ENCODE assay signal across 18 mouse cellular contexts in genomic region chr17:84926233-84926632, GRCm38 (mm10). TPM values are rescaled to one million over a fixed set of nuclear protein-coding genes. Genes with fewer than 3 reads are reported as not detected.
A peak's percentile ranks its signal among the peaks of the same experiment; 100 is the strongest.
DNase-seq lines count a peak whose midpoint lies in the region; ATAC-seq and TF ChIP-seq lines count a peak whose summit lies in the region.
"Had no signal": no experiment of that assay in that cellular context is flagged by ENCODE, and none has a peak within 500 bp of the region (broad histone marks: within the 10 kb centered on the region; RNA-seq: fewer than 3 reads in every experiment).

No protein-coding gene starts in this region.

- H3K27ac ChIP-seq in MEL (ENCODE audit: control insufficient read depth, low read depth, low read length) = no peak overlapping the region
- H3K27ac ChIP-seq in liver, embryonic 16.5 days (ENCODE audit: low read length) = peak overlapping the region; percentile 91
- H3K27ac ChIP-seq: heart, embryonic 15.5 days; left cerebral cortex, adult 2 months; limb, embryonic 15.5 days; macrophage; neural tube, embryonic 13.5 days had no signal

- intact Hi-C loops in heart, postnatal 10 days (cut with DNase I) = no loop called here
- intact Hi-C loops in heart, postnatal 25 days (cut with DNase I) = no loop called here

- DNase-seq in heart, postnatal 10 days = peak; percentile 6 to 13
- DNase-seq in heart, postnatal 25 days (ENCODE audit: low spot score) = no peak
- DNase-seq in MEL (ENCODE audit: low read depth, low spot score) = peak; percentile 77
- DNase-seq in c-Kit-positive CD71-positive TER-119-negative erythroid progenitor cells, embryonic 14.5 days (ENCODE audit: low read depth) = peak; percentile 80
- no peak for DNase-seq in urinary bladder, postnatal 10 days (ENCODE audit: low spot score)
- no peak for DNase-seq in adrenal gland, adult 8-10 months
- DNase-seq: adrenal gland, postnatal 14 days; cerebellum, adult 11 months; embryo, embryonic 11 days; right cerebral cortex, postnatal 14 days had no signal

- peak; percentile 91 for ATAC-seq in liver, embryonic 16.5 days (ENCODE audit: low read depth)
- ATAC-seq: midbrain, embryonic 16.5 days had no signal

- H3K4me2 ChIP-seq in liver, embryonic 16.5 days (ENCODE audit: low read depth, low read length) = peak overlapping the region; percentile 46
- H3K4me2 ChIP-seq: heart, embryonic 15.5 days; limb, embryonic 15.5 days; neural tube, embryonic 13.5 days had no signal

- no peaks in the 10 kb centered on the region for H3K9me3 ChIP-seq in MEL (replicated peaks; ENCODE audit: insufficient read depth, low read length)
- peaks cover 3% of the 10 kb centered on the region; the same call in 1 of the 2 replicates for H3K9me3 ChIP-seq in liver, embryonic 16.5 days (replicated peaks; ENCODE audit: control insufficient read depth, low read length)
- H3K9me3 ChIP-seq: heart, embryonic 15.5 days; limb, embryonic 15.5 days; neural tube, embryonic 13.5 days had no signal

- TF ChIP-seq EP300 in MEL (IDR thresholded peaks at IDR 0.05; ENCODE audit: low read depth in 1 of 2, low read length in 2 of 2) = peak; percentile 68 to 72

- H3K27me3 ChIP-seq in MEL (ENCODE audit: control insufficient read depth in 1 of 2, insufficient read depth in 2 of 2, low read length in 2 of 2) = no peaks in the 10 kb centered on the region
- no peaks in the 10 kb centered on the region for H3K27me3 ChIP-seq in liver, embryonic 16.5 days (ENCODE audit: control insufficient read depth, insufficient read depth, low read depth, low read length)
- H3K27me3 ChIP-seq: heart, embryonic 15.5 days; limb, embryonic 15.5 days; neural tube, embryonic 13.5 days had no signal

- H3K79me2 ChIP-seq in MEL (ENCODE audit: control insufficient read depth, insufficient read depth, low read length, poor library complexity) = no peaks in the 10 kb centered on the region

- TF ChIP-seq RAD21 in MEL (IDR thresholded peaks at IDR 0.05; ENCODE audit: low read depth, low read length) = no peak

- no peak for TF ChIP-seq CTCF in MEL (IDR thresholded peaks at IDR 0.05 in 2 of 3, conservative IDR thresholded peaks at IDR 0.05 in 1 of 3; ENCODE audit: control insufficient read depth in 1 of 3, insufficient read depth in 1 of 3, low read depth in 2 of 3, low read length in 3 of 3, poor library complexity in 1 of 3, severe bottlenecking in 1 of 3)

- 10% methylated on average over 5 of the region's 5 CpGs for WGBS in liver, embryonic 16.5 days (ENCODE audit: insufficient replicate concordance)

- H3K4me3 ChIP-seq in MEL (ENCODE audit: control insufficient read depth in 1 of 2, insufficient read depth in 1 of 2, low read depth in 2 of 2, low read length in 2 of 2) = no peak overlapping the region
- H3K4me3 ChIP-seq in liver, embryonic 16.5 days (ENCODE audit: low read depth, low read length) = no peak overlapping the region
- H3K4me3 ChIP-seq: erythroblast, embryonic 14.5 days; heart, embryonic 15.5 days; left cerebral cortex, adult 2 months; limb, embryonic 15.5 days; neural tube, embryonic 13.5 days had no signal

- H3K9ac ChIP-seq in MEL (ENCODE audit: control insufficient read depth, low read depth, low read length, poor library complexity, severe bottlenecking) = no peak overlapping the region
- H3K9ac ChIP-seq in liver, embryonic 16.5 days (ENCODE audit: low read depth, low read length) = peak overlapping the region; percentile 48; the same call in 1 of the 2 replicates
- H3K9ac ChIP-seq: heart, embryonic 15.5 days; limb, embryonic 15.5 days; neural tube, embryonic 13.5 days had no signal

- H3K36me3 ChIP-seq in MEL (ENCODE audit: control insufficient read depth in 1 of 2, insufficient read depth in 2 of 2, low read length in 2 of 2) = peaks cover 0 to 12% of the 10 kb centered on the region in 2 experiments; a peak in 2 of 4 replicates
- no peaks in the 10 kb centered on the region for H3K36me3 ChIP-seq in liver, embryonic 16.5 days (ENCODE audit: control insufficient read depth, insufficient read depth)
- H3K36me3 ChIP-seq: heart, embryonic 15.5 days; limb, embryonic 15.5 days; neural tube, embryonic 13.5 days had no signal

- H3K4me1 ChIP-seq in MEL (ENCODE audit: control insufficient read depth in 1 of 2, insufficient read depth in 2 of 2, low read length in 2 of 2) = peaks cover 11 to 26% of the 10 kb centered on the region in 2 experiments
- H3K4me1 ChIP-seq in liver, embryonic 16.5 days (ENCODE audit: control insufficient read depth, low read depth, low read length) = peaks cover 49% of the 10 kb centered on the region
- H3K4me1 ChIP-seq: heart, embryonic 15.5 days; limb, embryonic 15.5 days; neural tube, embryonic 13.5 days had no signal

- TF ChIP-seq POLR2A in MEL (IDR thresholded peaks at IDR 0.05; ENCODE audit: control insufficient read depth in 1 of 2, insufficient read depth in 1 of 2, low read depth in 1 of 2, low read length in 2 of 2, poor library complexity in 1 of 2) = no peak

TF ChIP-seq in MEL, 35 proteins besides CTCF, POLR2A, EP300 and RAD21:
- TF ChIP-seq KAT2A (conservative IDR thresholded peaks at IDR 0.05; ENCODE audit: low read depth, low read length) (no peak), HCFC1 (IDR thresholded peaks at IDR 0.05; ENCODE audit: low read depth, low read length) (no peak), MAFK (IDR thresholded peaks at IDR 0.05; ENCODE audit: borderline replicate concordance, low read depth, low read length) (peak; percentile 37; the same call in 1 of the 2 replicates), NELFE (IDR thresholded peaks at IDR 0.05; ENCODE audit: low read depth, low read length) (no peak), CHD1 (IDR thresholded peaks at IDR 0.05; ENCODE audit: low read depth, low read length) (no peak), GATA1 (IDR thresholded peaks at IDR 0.05; ENCODE audit: low read depth, low read length) (peak; percentile 78), ZKSCAN1 (IDR thresholded peaks at IDR 0.05; ENCODE audit: low read depth, low read length) (no peak), SMC3 (IDR thresholded peaks at IDR 0.05; ENCODE audit: low read depth, low read length) (no peak), TBP (IDR thresholded peaks at IDR 0.05; ENCODE audit: low read depth, low read length) (no peak), ZMIZ1 (IDR thresholded peaks at IDR 0.05; ENCODE audit: low read depth, low read length) (no peak), GABPA (IDR thresholded peaks at IDR 0.05; ENCODE audit: low read depth, low read length) (peak; percentile 78), MAZ (IDR thresholded peaks at IDR 0.05; ENCODE audit: low read depth, low read length) (no peak), MEF2A (IDR thresholded peaks at IDR 0.05; ENCODE audit: extremely low read depth, insufficient replicate concordance, low read depth, low read length, poor library complexity, severe bottlenecking) (peak; percentile 94), MYB (IDR thresholded peaks at IDR 0.05; ENCODE audit: low read depth, low read length) (no peak), MAX (IDR thresholded peaks at IDR 0.05; ENCODE audit: low read length) (no peak), ZNF384 (IDR thresholded peaks at IDR 0.05; ENCODE audit: low read depth, low read length) (0 out of 2 replicates have a peak, but pooled peaks have one; percentile 3), TCF12 (IDR thresholded peaks at IDR 0.05; ENCODE audit: low read depth, low read length) (0 out of 2 replicates have a peak, but pooled peaks have one; percentile 10), CHD2 (IDR thresholded peaks at IDR 0.05; ENCODE audit: low read length) (no peak), E2F4 (IDR thresholded peaks at IDR 0.05; ENCODE audit: borderline replicate concordance, low read depth, low read length) (no peak), NRF1 (IDR thresholded peaks at IDR 0.05; ENCODE audit: insufficient read depth, low read depth, low read length, poor library complexity, severe bottlenecking) (no peak), RCOR1 (IDR thresholded peaks at IDR 0.05; ENCODE audit: low read depth, low read length) (peak; percentile 45; the same call in 1 of the 2 replicates), POLR2AphosphoS5 (IDR thresholded peaks at IDR 0.05; ENCODE audit: borderline replicate concordance, low read depth, low read length) (no peak), MXI1 (IDR thresholded peaks at IDR 0.05; ENCODE audit: low read depth, low read length) (no peak; the same call in 1 of the 2 replicates), BHLHE40 (IDR thresholded peaks at IDR 0.05; ENCODE audit: borderline replicate concordance, low read depth, low read length) (no peak), USF1 (IDR thresholded peaks at IDR 0.05; ENCODE audit: low read depth, low read length) (no peak), MYC (IDR thresholded peaks at IDR 0.05; ENCODE audit: low read depth, low read length) (no peak), USF2 (IDR thresholded peaks at IDR 0.05; ENCODE audit: borderline replicate concordance in 1 of 2, insufficient read depth in 1 of 2, low read depth in 1 of 2, low read length in 2 of 2) (no peak), UBTF (IDR thresholded peaks at IDR 0.05; ENCODE audit: borderline replicate concordance, insufficient read depth, low read depth, low read length) (no peak), ELF1 (IDR thresholded peaks at IDR 0.05; ENCODE audit: low read depth, low read length) (no peak), TAL1 (IDR thresholded peaks at IDR 0.05; ENCODE audit: low read length) (no peak), JUND (IDR thresholded peaks at IDR 0.05; ENCODE audit: low read depth, low read length) (peak; percentile 65; the same call in 1 of the 2 replicates), SIN3A (IDR thresholded peaks at IDR 0.05; ENCODE audit: low read length) (0 out of 2 replicates have a peak, but pooled peaks have one; percentile 40), ETS1 (IDR thresholded peaks at IDR 0.05; ENCODE audit: low read depth, low read length) (peak; percentile 98), POLR2AphosphoS2 (IDR thresholded peaks at IDR 0.05; ENCODE audit: low read length) (no peak), ZC3H11A (IDR thresholded peaks at IDR 0.05; ENCODE audit: low read depth, low read length) (no peak)

RNA-seq across cellular contexts. Expression of gene Ppm1b, which starts 30.3 kb away (rescaled TPM):
- 10 to 100 TPM; 88.4 to 88.8 TPM for total RNA-seq in heart, postnatal 10 days (2021)
- total RNA-seq in heart, postnatal 25 days (2021) = 100 to 1,000 TPM; 116 to 119 TPM
- total RNA-seq in MEL (2012; rRNA removed) = 45.7 and 48.6 TPM in 2 replicates
- polyA plus RNA-seq in MEL (2012; ENCODE audit: insufficient read depth in 1 of 2, insufficient read length in 2 of 2, low read depth in 1 of 2, low replicate concordance in 2 of 2, missing spikeins in 1 of 2) = 10 to 100 TPM in 1 of 2 experiments, not detected in 1; 51.6 TPM
- polyA plus RNA-seq in liver, embryonic 16.5 days (2015; fragmentation: Nextera tagmentation; extraction: Ambion mirVana) = 45.5 and 46.1 TPM in 2 replicates
- 100 to 1,000 TPM; 119 to 138 (median 130) TPM for total RNA-seq in adrenal gland, adult 8-10 months (2022)

Comparison
In these comparisons a context has a peak if more than half of its experiments do, and no peak if none do; other contexts are left out.
1. DNase-seq: peak in heart, postnatal 10 days (2 of 2), MEL (single experiment) and c-Kit-positive CD71-positive TER-119-negative erythroid progenitor cells, embryonic 14.5 days (single experiment); none in heart, postnatal 25 days (single experiment), urinary bladder, postnatal 10 days (single experiment) and adrenal gland, adult 8-10 months (single experiment).